Mouse (Mus musculus): ENCODE data around the gene Mia2.

GRCm38 (mm10) chr12:59106491-59106890 is 10.9 kb downstream of the Mia2 start:
- no peak for TF ChIP-seq CTCF (IDR thresholded peaks at IDR 0.05; ENCODE audit: low read depth, low read length)
- TF ChIP-seq POLR2A (IDR thresholded peaks at IDR 0.05; ENCODE audit: insufficient read depth, low read length): no peak
- no peak for TF ChIP-seq EP300 (IDR thresholded peaks at IDR 0.05; ENCODE audit: insufficient read depth, low read depth, low read length)

All from ES-Bruce4 (cell line).